ENCODE assay signal across 11 mouse cellular contexts in genomic region chrX:95795881-95796280, GRCm38 (mm10).
"Had no signal": no experiment of that assay in that cellular context is flagged by ENCODE, and none has a peak within 500 bp of the region (broad histone marks: within the 10 kb centered on the region; RNA-seq: fewer than 3 reads in every experiment).

No protein-coding gene starts in this region.

- DNase-seq: left cerebral cortex, postnatal 4 days; liver, embryonic 13.5 days; lung, embryonic 14.5 days; lung, postnatal 14 days; right cerebral cortex, postnatal 14 days; thymus, postnatal 36 days had no signal

- H3K9me3 ChIP-seq: hindbrain, embryonic 15.5 days; kidney, embryonic 15.5 days; limb, embryonic 13.5 days; liver, embryonic 13.5 days; midbrain, embryonic 12.5 days had no signal

- H3K27ac ChIP-seq: hindbrain, embryonic 15.5 days; kidney, embryonic 15.5 days; limb, embryonic 13.5 days; liver, embryonic 13.5 days; midbrain, embryonic 12.5 days had no signal

- H3K4me1 ChIP-seq: hindbrain, embryonic 15.5 days; kidney, embryonic 15.5 days; limb, embryonic 13.5 days; liver, embryonic 13.5 days; midbrain, embryonic 12.5 days had no signal

- ATAC-seq: midbrain, embryonic 16.5 days had no signal

- H3K36me3 ChIP-seq: hindbrain, embryonic 15.5 days; kidney, embryonic 15.5 days; limb, embryonic 13.5 days; liver, embryonic 13.5 days; midbrain, embryonic 12.5 days had no signal

- H3K4me3 ChIP-seq: hindbrain, embryonic 15.5 days; kidney, embryonic 15.5 days; limb, embryonic 13.5 days; liver, embryonic 13.5 days; midbrain, embryonic 12.5 days had no signal

- H3K9ac ChIP-seq: hindbrain, embryonic 15.5 days; kidney, embryonic 15.5 days; limb, embryonic 13.5 days; liver, embryonic 13.5 days; lung, embryonic 14.5 days; midbrain, embryonic 12.5 days had no signal

- H3K27me3 ChIP-seq: hindbrain, embryonic 15.5 days; kidney, embryonic 15.5 days; limb, embryonic 13.5 days; liver, embryonic 13.5 days; midbrain, embryonic 12.5 days had no signal

- H3K4me2 ChIP-seq: hindbrain, embryonic 15.5 days; kidney, embryonic 15.5 days; limb, embryonic 13.5 days; liver, embryonic 13.5 days; lung, embryonic 14.5 days; midbrain, embryonic 12.5 days had no signal
